22 mouse cellular contexts compared by ENCODE assay signal in the genomic region with DNA sequence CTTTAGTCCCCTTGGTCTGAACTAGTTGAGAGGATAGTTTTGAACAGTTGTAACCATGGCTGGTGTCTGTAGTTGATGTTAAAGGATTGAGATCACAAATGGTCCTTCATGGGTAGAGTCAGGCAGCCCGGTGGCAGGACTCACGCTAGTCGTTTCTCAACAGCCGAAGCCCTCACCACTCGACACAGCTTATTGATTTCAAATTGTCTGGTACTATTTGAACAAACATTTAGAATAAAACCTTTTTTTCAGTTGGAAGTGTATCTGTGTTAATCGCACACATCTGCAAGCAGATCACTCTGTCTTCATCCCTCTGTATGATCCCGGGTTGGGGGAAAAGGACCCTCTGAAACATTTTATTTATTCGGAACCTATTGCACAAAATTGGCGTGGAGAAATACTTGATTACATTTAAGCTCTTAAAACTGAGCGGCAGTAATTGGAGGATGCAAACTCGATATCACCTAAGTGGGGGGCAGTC. TPM values are rescaled to one million over a fixed set of nuclear protein-coding genes. Genes with fewer than 3 reads are reported as not detected.
DNase-seq lines count a peak whose midpoint lies in the region; ATAC-seq and TF ChIP-seq lines count a peak whose summit lies in the region.
"Had no signal": no experiment of that assay in that cellular context is flagged by ENCODE, and none has a peak within 500 bp of the region (broad histone marks: within the 10 kb centered on the region; RNA-seq: fewer than 3 reads in every experiment).

No protein-coding gene starts in this region.

- peak overlapping the region; percentile 36; the same call in 1 of the 2 replicates for H3K9ac ChIP-seq in intestine, embryonic 14.5 days (ENCODE audit: low read length)
- no peak overlapping the region for H3K9ac ChIP-seq in intestine, embryonic 16.5 days (ENCODE audit: low read depth, low read length)
- H3K9ac ChIP-seq in stomach, embryonic 14.5 days (replicated peaks; ENCODE audit: low read depth, low read length), result no peak overlapping the region
- H3K9ac ChIP-seq in stomach, postnatal 0 days (ENCODE audit: low read length), result no peak overlapping the region
- H3K9ac ChIP-seq: embryonic facial prominence, embryonic 13.5 days; heart, embryonic 12.5 days; limb, embryonic 13.5 days; stomach, embryonic 15.5 days had no signal

- peak overlapping the region; percentile 39; the same call in 1 of the 2 replicates for H3K27ac ChIP-seq in intestine, embryonic 14.5 days (ENCODE audit: low read depth)
- H3K27ac ChIP-seq in intestine, embryonic 16.5 days (ENCODE audit: low read length), result no peak overlapping the region
- H3K27ac ChIP-seq in stomach, embryonic 14.5 days (ENCODE audit: low read length), result no peak overlapping the region
- H3K27ac ChIP-seq in stomach, postnatal 0 days (replicated peaks), result no peak overlapping the region
- H3K27ac ChIP-seq in limb, embryonic 10.5 days, result no peak overlapping the region
- H3K27ac ChIP-seq: embryonic facial prominence, embryonic 13.5 days; limb, embryonic 13.5 days; macrophage; stomach, embryonic 15.5 days had no signal

- H3K36me3 ChIP-seq in intestine, embryonic 14.5 days (ENCODE audit: control insufficient read depth, insufficient read depth, low read length), result no peaks in the 10 kb centered on the region
- no peaks in the 10 kb centered on the region for H3K36me3 ChIP-seq in intestine, embryonic 16.5 days (ENCODE audit: control insufficient read depth, insufficient read depth, low read length)
- H3K36me3 ChIP-seq in stomach, embryonic 14.5 days (ENCODE audit: control insufficient read depth, insufficient read depth, low read length), result no peaks in the 10 kb centered on the region
- H3K36me3 ChIP-seq in stomach, postnatal 0 days (ENCODE audit: control insufficient read depth, insufficient read depth, low read length), result no peaks in the 10 kb centered on the region
- H3K36me3 ChIP-seq in limb, embryonic 10.5 days, result 0 out of 2 replicates have a peak, but pooled peaks cover 3% of the 10 kb centered on the region
- H3K36me3 ChIP-seq: embryonic facial prominence, embryonic 13.5 days; heart, embryonic 12.5 days; limb, embryonic 13.5 days; stomach, embryonic 15.5 days had no signal

- no peak overlapping the region for H3K4me2 ChIP-seq in intestine, embryonic 14.5 days (ENCODE audit: low read length)
- no peak overlapping the region for H3K4me2 ChIP-seq in intestine, embryonic 16.5 days (ENCODE audit: low read depth, low read length)
- no peak overlapping the region for H3K4me2 ChIP-seq in stomach, embryonic 14.5 days (replicated peaks; ENCODE audit: low read depth, low read length)
- H3K4me2 ChIP-seq in stomach, postnatal 0 days (replicated peaks; ENCODE audit: low read depth), result no peak overlapping the region
- H3K4me2 ChIP-seq: embryonic facial prominence, embryonic 13.5 days; heart, embryonic 12.5 days; stomach, embryonic 15.5 days had no signal

- H3K27me3 ChIP-seq in intestine, embryonic 14.5 days (replicated peaks; ENCODE audit: control insufficient read depth, insufficient read depth, low read length), result peaks cover 87% of the 10 kb centered on the region
- H3K27me3 ChIP-seq in intestine, embryonic 16.5 days (replicated peaks; ENCODE audit: control insufficient read depth, insufficient read depth, low read length), result peaks cover 80% of the 10 kb centered on the region
- H3K27me3 ChIP-seq in stomach, embryonic 14.5 days (ENCODE audit: control insufficient read depth, insufficient read depth, low read length), result peaks cover 89% of the 10 kb centered on the region
- H3K27me3 ChIP-seq in stomach, postnatal 0 days (ENCODE audit: control insufficient read depth, insufficient read depth, low read length), result peaks cover 54% of the 10 kb centered on the region
- peaks cover 94% of the 10 kb centered on the region for H3K27me3 ChIP-seq in limb, embryonic 10.5 days (ENCODE audit: low read depth, poor library complexity, severe bottlenecking)

- no peak for ATAC-seq in intestine, embryonic 14.5 days (replicated peaks; ENCODE audit: low FRiP score, low TSS enrichment, low read depth)
- no peak for ATAC-seq in intestine, embryonic 16.5 days
- ATAC-seq in stomach, embryonic 14.5 days (ENCODE audit: insufficient number of reproducible peaks, insufficient read depth, low FRiP score, low read depth), result no peak
- no peak for ATAC-seq in stomach, postnatal 0 days (ENCODE audit: low FRiP score, low TSS enrichment)
- ATAC-seq: forebrain, embryonic 14.5 days had no signal

- no peak for TF ChIP-seq EP300 in stomach, postnatal 0 days (optimal IDR thresholded peaks at IDR 0.05)

- WGBS in intestine, embryonic 14.5 days, result 44% methylated on average over 11 of the region's 11 CpGs
- WGBS in intestine, embryonic 16.5 days, result 42% methylated on average over 11 of the region's 11 CpGs
- 19% methylated on average over 11 of the region's 11 CpGs for WGBS in stomach, embryonic 14.5 days
- 18% methylated on average over 11 of the region's 11 CpGs for WGBS in stomach, postnatal 0 days
- WGBS in limb, embryonic 10.5 days, result 10% methylated on average over 11 of the region's 11 CpGs

- peak overlapping the region; percentile 32; the same call in 1 of the 2 replicates for H3K4me3 ChIP-seq in intestine, embryonic 14.5 days (ENCODE audit: low read depth, low read length)
- H3K4me3 ChIP-seq in intestine, embryonic 16.5 days (ENCODE audit: low read length), result no peak overlapping the region
- H3K4me3 ChIP-seq in stomach, embryonic 14.5 days (ENCODE audit: low read depth, low read length), result peak overlapping the region; percentile 19; the same call in 1 of the 2 replicates
- no peak overlapping the region for H3K4me3 ChIP-seq in stomach, postnatal 0 days (ENCODE audit: low read depth, low read length)
- H3K4me3 ChIP-seq in limb, embryonic 10.5 days, result peak overlapping the region; percentile 48; the same call in 1 of the 2 replicates

- no peak for TF ChIP-seq CTCF in stomach, postnatal 0 days (IDR thresholded peaks at IDR 0.05; ENCODE audit: low read depth)

- peak; percentile 70 for DNase-seq in intestine, embryonic 14.5 days (ENCODE audit: low spot score)
- DNase-seq in stomach, postnatal 0 days (ENCODE audit: low spot score), result no peak
- DNase-seq in limb, embryonic 10.5 days (ENCODE audit: low spot score), result peak; percentile 33
- DNase-seq in heart, adult 18-20 months, result no peak
- no peak for DNase-seq in gastrocnemius, adult 8-10 months (ENCODE audit: low spot score in 2 of 2)
- DNase-seq in heart, postnatal 4 days, result no peak
- DNase-seq: cerebellum, adult 9-11 months; gastrocnemius, postnatal 10 days; layer of hippocampus, postnatal 36 days; lung, adult 18-20 months; right cerebral cortex, postnatal 4 days had no signal

- H3K4me1 ChIP-seq in intestine, embryonic 14.5 days (replicated peaks; ENCODE audit: control insufficient read depth, insufficient read depth, low read length), result 0 out of 2 replicates have a peak, but pooled peaks cover 3% of the 10 kb centered on the region
- peaks cover 15% of the 10 kb centered on the region for H3K4me1 ChIP-seq in intestine, embryonic 16.5 days (ENCODE audit: control insufficient read depth, insufficient read depth, low read length)
- 0 out of 2 replicates have a peak, but pooled peaks cover 2% of the 10 kb centered on the region for H3K4me1 ChIP-seq in stomach, embryonic 14.5 days (ENCODE audit: control insufficient read depth, insufficient read depth, low read length)
- H3K4me1 ChIP-seq in stomach, postnatal 0 days (replicated peaks; ENCODE audit: control insufficient read depth, insufficient read depth), result no peaks in the 10 kb centered on the region; the same call in 1 of the 2 replicates
- peaks cover 72% of the 10 kb centered on the region for H3K4me1 ChIP-seq in limb, embryonic 10.5 days

- H3K9me3 ChIP-seq in intestine, embryonic 14.5 days (ENCODE audit: control insufficient read depth, low read length), result no peaks in the 10 kb centered on the region
- no peaks in the 10 kb centered on the region for H3K9me3 ChIP-seq in intestine, embryonic 16.5 days (ENCODE audit: control insufficient read depth, low read length)
- H3K9me3 ChIP-seq in stomach, embryonic 14.5 days (ENCODE audit: control insufficient read depth, low read depth, low read length), result no peaks in the 10 kb centered on the region
- H3K9me3 ChIP-seq in stomach, postnatal 0 days (ENCODE audit: control insufficient read depth, low read length), result no peaks in the 10 kb centered on the region
- no peaks in the 10 kb centered on the region for H3K9me3 ChIP-seq in limb, embryonic 10.5 days (replicated peaks)
- H3K9me3 ChIP-seq: embryonic facial prominence, embryonic 13.5 days; heart, embryonic 12.5 days; limb, embryonic 13.5 days; stomach, embryonic 15.5 days had no signal

RNA-seq across cellular contexts. Expression of gene Hoxd1, which starts 15.1 kb away (rescaled TPM):
- polyA plus RNA-seq in intestine, embryonic 14.5 days (2014; fragmentation: Nextera tagmentation; extraction: Ambion mirVana), result 0.62 TPM in 1 of 2 replicates, not detected in the other
- 0.10 and 0.11 TPM in 2 replicates for polyA plus RNA-seq in intestine, embryonic 16.5 days (2015; fragmentation: Nextera tagmentation; extraction: Ambion mirVana)
- polyA plus RNA-seq in stomach, embryonic 14.5 days (2014; fragmentation: Nextera tagmentation; extraction: Ambion mirVana), result 0.13 TPM in 1 of 2 replicates, not detected in the other
- polyA plus RNA-seq in stomach, postnatal 0 days (2015; fragmentation: Nextera tagmentation; extraction: Ambion mirVana), result not detected in 2 replicates
- polyA plus RNA-seq in limb, embryonic 10.5 days (2016; fragmentation: Nextera tagmentation; extraction: Ambion mirVana), result 0.68 and 1.2 TPM in 2 replicates
- total RNA-seq in heart, adult 18-20 months (2021), result not detected
- not detected for total RNA-seq in gastrocnemius, adult 8-10 months (2022)
- not detected for total RNA-seq in heart, postnatal 4 days (2021)
- total RNA-seq: adrenal gland, adult 2 months; gastrocnemius, postnatal 10 days; hematopoietic stem cell, adult 5-6 weeks had no signal
- polyA plus RNA-seq: adrenal gland, adult 2 months; forebrain, embryonic 14.5 days; heart, embryonic 12.5 days; large intestine, adult 2 months; macrophage had no signal

RNA-seq across cellular contexts. Expression of gene Gm28230, which starts 21.2 kb away (rescaled TPM):
- polyA plus RNA-seq in intestine, embryonic 14.5 days (2014; fragmentation: Nextera tagmentation; extraction: Ambion mirVana), result 0.38 and 0.66 TPM in 2 replicates
- polyA plus RNA-seq in intestine, embryonic 16.5 days (2015; fragmentation: Nextera tagmentation; extraction: Ambion mirVana), result 0.24 TPM in 1 of 2 replicates, not detected in the other
- polyA plus RNA-seq in stomach, embryonic 14.5 days (2014; fragmentation: Nextera tagmentation; extraction: Ambion mirVana), result 0.10 TPM in 1 of 2 replicates, not detected in the other
- not detected in 2 replicates for polyA plus RNA-seq in stomach, postnatal 0 days (2015; fragmentation: Nextera tagmentation; extraction: Ambion mirVana)
- 0.70 and 0.79 TPM in 2 replicates for polyA plus RNA-seq in limb, embryonic 10.5 days (2016; fragmentation: Nextera tagmentation; extraction: Ambion mirVana)
- not detected for total RNA-seq in heart, adult 18-20 months (2021)
- total RNA-seq in gastrocnemius, adult 8-10 months (2022), result under 1 TPM in 1 of 4 experiments, not detected in 3; 0.31 TPM
- not detected for total RNA-seq in heart, postnatal 4 days (2021)
- total RNA-seq: hematopoietic stem cell, adult 5-6 weeks; layer of hippocampus, postnatal 36 days had no signal
- polyA plus RNA-seq: forebrain, embryonic 14.5 days; heart, embryonic 12.5 days; macrophage; stomach, embryonic 15.5 days had no signal

RNA-seq across cellular contexts. Expression of gene Hoxd4, which starts 36.0 kb away (rescaled TPM):
- 1.6 and 2.9 TPM in 2 replicates for polyA plus RNA-seq in intestine, embryonic 14.5 days (2014; fragmentation: Nextera tagmentation; extraction: Ambion mirVana)
- polyA plus RNA-seq in intestine, embryonic 16.5 days (2015; fragmentation: Nextera tagmentation; extraction: Ambion mirVana), result 0.91 and 0.95 TPM in 2 replicates
- 0.81 and 0.87 TPM in 2 replicates for polyA plus RNA-seq in stomach, embryonic 14.5 days (2014; fragmentation: Nextera tagmentation; extraction: Ambion mirVana)
- 0.08 and 0.19 TPM in 2 replicates for polyA plus RNA-seq in stomach, postnatal 0 days (2015; fragmentation: Nextera tagmentation; extraction: Ambion mirVana)
- 1.2 and 2.3 TPM in 2 replicates for polyA plus RNA-seq in limb, embryonic 10.5 days (2016; fragmentation: Nextera tagmentation; extraction: Ambion mirVana)
- total RNA-seq in heart, adult 18-20 months (2021), result under 1 TPM; 0.25 to 0.26 TPM
- 1 to 10 TPM; 1.1 to 1.9 (median 1.5) TPM for total RNA-seq in gastrocnemius, adult 8-10 months (2022)
- total RNA-seq in heart, postnatal 4 days (2021), result under 1 TPM; 0.45 TPM
- total RNA-seq: hematopoietic stem cell, adult 5-6 weeks; layer of hippocampus, postnatal 36 days had no signal
- polyA plus RNA-seq: embryonic facial prominence, embryonic 13.5 days; forebrain, embryonic 14.5 days; macrophage had no signal

RNA-seq across cellular contexts. Expression of gene Hoxd3, which starts 36.0 kb away (rescaled TPM):
- 27.6 and 27.8 TPM in 2 replicates for polyA plus RNA-seq in intestine, embryonic 14.5 days (2014; fragmentation: Nextera tagmentation; extraction: Ambion mirVana)
- 13.4 and 15.1 TPM in 2 replicates for polyA plus RNA-seq in intestine, embryonic 16.5 days (2015; fragmentation: Nextera tagmentation; extraction: Ambion mirVana)
- 14.5 and 16.2 TPM in 2 replicates for polyA plus RNA-seq in stomach, embryonic 14.5 days (2014; fragmentation: Nextera tagmentation; extraction: Ambion mirVana)
- 1.3 and 1.5 TPM in 2 replicates for polyA plus RNA-seq in stomach, postnatal 0 days (2015; fragmentation: Nextera tagmentation; extraction: Ambion mirVana)
- polyA plus RNA-seq in limb, embryonic 10.5 days (2016; fragmentation: Nextera tagmentation; extraction: Ambion mirVana), result 1.4 and 3.0 TPM in 2 replicates
- total RNA-seq in heart, adult 18-20 months (2021), result not detected
- under 1 TPM in 2 of 4 experiments, not detected in 2; 0.17 to 0.29 TPM for total RNA-seq in gastrocnemius, adult 8-10 months (2022)
- under 1 TPM in 1 of 2 experiments, not detected in 1; 0.11 TPM for total RNA-seq in heart, postnatal 4 days (2021)
- total RNA-seq: hematopoietic stem cell, adult 5-6 weeks; layer of hippocampus, postnatal 36 days had no signal
- polyA plus RNA-seq: forebrain, embryonic 14.5 days; macrophage had no signal

RNA-seq across cellular contexts. Expression of gene Hoxd8, which starts 43.3 kb away (rescaled TPM):
- polyA plus RNA-seq in intestine, embryonic 14.5 days (2014; fragmentation: Nextera tagmentation; extraction: Ambion mirVana), result 6.1 and 8.4 TPM in 2 replicates
- polyA plus RNA-seq in intestine, embryonic 16.5 days (2015; fragmentation: Nextera tagmentation; extraction: Ambion mirVana), result 3.1 TPM in 2 replicates
- 2.6 and 2.9 TPM in 2 replicates for polyA plus RNA-seq in stomach, embryonic 14.5 days (2014; fragmentation: Nextera tagmentation; extraction: Ambion mirVana)
- polyA plus RNA-seq in stomach, postnatal 0 days (2015; fragmentation: Nextera tagmentation; extraction: Ambion mirVana), result 1.3 TPM in 2 replicates
- polyA plus RNA-seq in limb, embryonic 10.5 days (2016; fragmentation: Nextera tagmentation; extraction: Ambion mirVana), result 11.6 and 17.4 TPM in 2 replicates
- 1 to 10 TPM in 1 of 2 experiments, under 1 TPM in 1; 0.65 to 2.3 TPM for total RNA-seq in heart, adult 18-20 months (2021)
- total RNA-seq in gastrocnemius, adult 8-10 months (2022), result 10 to 100 TPM; 46.8 to 53.5 (median 51.3) TPM
- total RNA-seq in heart, postnatal 4 days (2021), result 1 to 10 TPM; 1.2 to 1.9 TPM
- total RNA-seq: hematopoietic stem cell, adult 5-6 weeks; layer of hippocampus, postnatal 36 days had no signal
- polyA plus RNA-seq: macrophage had no signal

Comparison
In these comparisons a context has a peak if more than half of its experiments do, and no peak if none do; other contexts are left out.
1. H3K4me3 ChIP-seq: peak in intestine, embryonic 14.5 days (single experiment), stomach, embryonic 14.5 days (single experiment) and limb, embryonic 10.5 days (single experiment); none in intestine, embryonic 16.5 days (single experiment) and stomach, postnatal 0 days (single experiment).
2. DNase-seq: peak in intestine, embryonic 14.5 days (single experiment) and limb, embryonic 10.5 days (single experiment); none in stomach, postnatal 0 days (single experiment), heart, adult 18-20 months (0 of 2), gastrocnemius, adult 8-10 months (0 of 2) and heart, postnatal 4 days (single experiment).